Mouse (Mus musculus): ENCODE results near the gene Dph6.

GRCm38 (mm10) chr2:114540416-114540815, 114.3 kb downstream of the Dph6 start:
- TF ChIP-seq CTCF (IDR thresholded peaks at IDR 0.05; ENCODE audit: extremely low read depth, insufficient read depth, low read length) (no peak), POLR2A (IDR thresholded peaks at IDR 0.05; ENCODE audit: extremely low read depth, insufficient read depth, low read length) (no peak)

All from cortical plate, adult 2 months (tissue).